Mouse (Mus musculus): ENCODE measurements around the gene Ap2m1. TPM values are rescaled to one million over a fixed set of nuclear protein-coding genes. Genes with fewer than 3 reads are reported as not detected.

Gene Ap2m1
- polyA plus RNA-seq, 2 experiments from 2014 or later, result 452 to 618 TPM

DNA sequence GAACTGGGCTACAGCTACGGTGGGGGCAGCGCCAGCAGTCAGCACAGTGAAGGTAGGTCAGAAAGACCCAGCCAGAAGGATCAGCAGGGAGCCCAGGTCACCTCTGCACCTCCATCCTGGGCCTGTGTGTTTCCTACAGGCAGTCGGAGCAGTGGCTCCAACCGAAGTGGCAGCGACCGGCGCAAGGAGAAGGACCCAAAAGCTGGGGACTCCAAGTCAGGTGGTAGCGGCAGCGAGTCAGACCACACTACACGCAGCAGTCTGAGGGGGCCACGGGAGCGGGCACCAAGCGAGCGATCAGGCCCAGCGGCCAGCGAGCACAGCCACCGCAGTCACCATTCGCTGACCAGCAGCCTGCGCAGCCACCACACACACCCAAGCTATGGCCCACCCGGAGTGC lies 4.3 kb upstream of the Ap2m1 start:
- no peak for ATAC-seq

GRCm38 (mm10) chr16:20534617-20535295 lies 522 bp upstream of the Ap2m1 start:
- no peak for ATAC-seq

DNA sequence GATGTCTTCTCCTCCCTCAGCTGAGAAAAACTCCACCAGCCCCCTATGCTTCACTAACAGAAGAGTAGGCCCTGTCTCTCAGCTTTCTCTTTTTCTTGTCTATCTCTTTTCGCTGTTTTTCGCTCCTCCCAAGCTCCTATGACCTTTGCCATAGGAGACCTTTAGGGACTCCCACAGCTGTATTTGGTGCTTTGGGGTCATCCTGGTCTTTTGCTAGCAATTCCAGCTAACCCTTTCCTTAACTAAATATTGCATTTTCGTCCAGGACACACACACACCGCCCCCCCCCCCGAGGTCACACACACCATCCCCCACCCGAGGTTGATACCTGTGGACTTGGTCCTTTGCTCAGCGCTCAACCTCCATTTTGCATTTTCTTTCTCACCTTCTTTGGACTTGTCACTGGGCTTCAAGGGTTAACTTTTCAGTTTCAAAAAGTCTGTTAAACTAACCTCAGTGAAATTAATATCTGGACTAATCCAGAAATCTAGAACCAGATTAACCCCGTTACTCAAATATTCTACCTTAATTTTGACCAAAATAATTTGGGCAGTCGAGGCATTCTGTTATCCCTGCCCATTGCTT lies 895 bp downstream of the Ap2m1 start:
- no peak for ATAC-seq

DNA sequence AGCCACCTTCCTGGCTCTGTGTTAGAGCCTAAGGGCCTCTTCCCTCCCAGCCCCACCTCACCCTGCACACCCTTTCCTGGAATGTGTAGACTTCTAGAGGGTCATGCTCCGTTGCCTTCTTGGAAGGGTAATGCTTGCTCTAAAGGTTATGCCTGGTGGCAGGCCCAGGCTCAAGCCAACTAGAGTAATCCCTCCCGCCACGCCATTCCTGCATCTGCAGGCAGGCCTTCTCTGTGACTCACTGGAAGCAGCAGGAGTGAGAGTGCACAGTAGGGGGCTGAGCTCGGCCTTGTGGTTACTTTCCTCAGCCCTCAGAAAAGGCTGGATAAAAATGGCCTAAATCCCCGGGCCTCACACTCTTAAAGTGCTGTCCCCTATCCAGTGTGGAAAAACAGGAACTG lies 1.8 kb downstream of the Ap2m1 start:
- ATAC-seq, result no peak

- ATAC-seq, result no peak
These were observed 2.5 kb downstream of the Ap2m1 start for GRCm38 (mm10) chr16:20537601-20538320.

DNA sequence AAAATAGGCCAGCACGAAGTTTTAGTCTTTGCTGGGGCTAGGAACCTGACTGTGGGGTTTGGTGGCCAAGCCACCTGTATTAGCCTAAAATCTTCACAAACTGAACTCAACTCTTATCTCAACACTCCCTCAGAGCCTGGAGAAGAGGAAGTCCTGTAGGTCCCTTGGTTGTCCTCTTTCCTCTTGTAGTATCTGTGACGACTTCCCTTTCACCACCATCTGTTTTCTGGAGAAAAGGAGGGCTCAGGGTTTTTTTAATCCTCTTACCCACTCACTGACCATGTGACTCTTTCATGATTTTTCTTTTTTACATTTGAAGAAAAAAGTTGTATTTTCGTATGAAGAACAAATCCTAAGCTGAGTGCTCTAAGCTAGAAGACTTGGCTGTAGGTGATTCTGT lies 4.4 kb downstream of the Ap2m1 start:
- ATAC-seq, result no peak

DNA sequence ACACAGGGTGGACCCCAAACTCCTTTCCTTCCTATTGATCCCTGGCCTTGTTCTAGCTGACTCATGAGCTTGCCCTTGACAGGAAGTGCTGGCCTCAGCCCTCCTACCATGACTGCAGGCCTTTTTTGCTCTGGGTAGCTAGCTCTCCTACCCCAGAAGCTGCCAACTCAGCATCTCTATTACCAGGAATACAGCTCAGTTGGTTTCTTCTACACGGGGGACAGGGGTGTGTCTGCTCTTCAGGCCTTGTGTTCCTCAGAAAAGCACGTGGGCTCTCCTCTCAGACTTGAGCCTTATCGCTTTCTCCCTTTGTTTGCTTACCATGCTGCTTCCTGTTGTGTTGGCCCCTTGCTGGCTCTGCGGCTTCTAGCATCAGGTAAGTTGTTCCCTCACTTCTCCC lies 5.2 kb downstream of the Ap2m1 start:
- ATAC-seq, result no peak

GRCm38 (mm10) chr16:20545696-20546095 lies 10.4 kb downstream of the Ap2m1 start:
- ATAC-seq, result no peak

- ATAC-seq, result no peak
These were observed 12.1 kb downstream of the Ap2m1 start for GRCm38 (mm10) chr16:20547423-20547822.

- peak; percentile 97 for ATAC-seq
These were observed 13.0 kb downstream of the Ap2m1 start, which contains the start of gene Abcf3 for GRCm38 (mm10) chr16:20548096-20548948. TSS of gene Abcf3 (plus strand) at chr16:20548577.

DNA sequence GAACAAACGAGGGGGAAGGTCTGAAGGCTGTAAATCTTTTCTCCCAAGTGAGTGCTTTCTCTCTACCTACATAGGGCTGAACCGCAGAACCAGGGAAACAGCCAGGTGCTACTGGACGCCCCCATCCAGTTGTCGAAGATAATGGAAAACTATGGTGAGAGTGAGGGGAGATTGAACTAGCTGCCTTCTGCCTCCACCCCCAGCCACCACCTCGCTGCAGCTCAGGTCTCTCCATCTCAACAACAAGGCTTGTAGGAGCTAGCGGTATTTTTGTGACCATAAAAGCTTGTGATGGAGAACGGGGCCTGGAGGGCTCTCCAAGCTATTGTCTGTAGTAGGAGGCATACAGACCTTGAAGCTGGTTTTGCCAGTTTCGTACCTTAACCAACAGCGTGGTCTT lies 13.9 kb downstream of the Ap2m1 start:
- no peak for ATAC-seq

DNA sequence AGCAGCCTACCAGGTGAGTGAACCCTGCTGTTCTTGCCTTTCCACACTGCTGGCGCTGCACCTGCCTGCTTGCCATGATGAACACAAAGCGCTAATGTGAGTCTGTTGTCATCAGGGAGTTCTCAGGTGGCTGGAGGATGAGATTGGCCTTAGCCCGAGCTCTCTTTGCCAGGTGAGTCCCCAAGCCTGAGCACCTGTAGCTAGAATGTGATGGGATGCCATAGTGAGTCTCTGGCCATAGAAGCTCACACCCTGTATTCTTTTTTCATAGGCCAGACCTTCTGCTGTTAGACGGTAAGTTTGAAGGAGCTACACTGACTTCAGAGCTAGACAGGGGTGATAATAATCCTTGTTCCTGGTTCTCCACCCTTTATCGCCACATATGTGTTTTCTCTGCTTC lies 16.4 kb downstream of the Ap2m1 start:
- no peak for ATAC-seq

- no peak for ATAC-seq
These were observed 17.3 kb downstream of the Ap2m1 start for GRCm38 (mm10) chr16:20552594-20552993.

GRCm38 (mm10) chr16:20555000-20555399 lies 19.7 kb downstream of the Ap2m1 start:
- ATAC-seq, result no peak

- ATAC-seq, result no peak
These were observed 22.1 kb downstream of the Ap2m1 start for GRCm38 (mm10) chr16:20557381-20557780.

- no peak for ATAC-seq
These were observed 29.8 kb downstream of the Ap2m1 start for GRCm38 (mm10) chr16:20565075-20565474.

GRCm38 (mm10) chr16:20589366-20589938 lies 54.2 kb downstream of the Ap2m1 start, which contains the start of gene Vwa5b2:
TSS of gene Vwa5b2 (plus strand) at chr16:20589471.
- no peak for ATAC-seq

DNA sequence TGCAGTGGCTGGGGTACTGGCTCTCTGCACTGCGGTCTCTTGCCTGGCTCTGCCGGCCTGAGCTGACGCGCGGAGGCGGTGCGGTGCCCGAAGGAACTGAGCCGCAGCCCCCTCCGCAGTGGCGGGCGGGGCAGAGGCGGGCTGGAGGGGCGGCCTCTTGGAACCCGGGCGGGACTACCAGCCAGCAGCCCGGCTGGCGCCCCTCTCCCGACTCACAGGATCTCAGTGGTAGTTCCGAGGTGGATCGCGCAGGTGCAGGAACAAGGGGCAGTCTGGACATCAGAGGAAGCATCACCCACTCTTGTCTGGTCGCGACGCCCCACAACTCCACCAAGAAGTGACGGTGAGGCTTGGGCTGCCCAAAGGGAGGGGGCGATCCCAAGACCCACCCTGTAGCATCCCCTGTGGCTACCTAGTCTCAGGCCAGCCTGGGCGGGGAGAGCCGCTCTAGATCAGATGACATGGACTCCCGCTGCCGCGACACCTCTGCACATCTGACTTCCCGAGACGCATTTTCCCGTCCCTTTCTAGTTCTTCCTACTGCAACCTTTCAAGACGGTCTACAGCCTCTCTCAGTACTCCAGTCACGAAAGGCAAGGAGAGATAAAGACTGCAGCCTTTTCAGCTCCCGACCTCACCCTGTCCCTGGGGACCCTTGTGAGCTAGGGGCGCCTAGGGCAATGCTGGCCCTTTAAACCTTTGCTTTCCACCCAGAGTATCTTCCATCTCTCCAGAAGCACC lies 54.8 kb downstream of the Ap2m1 start:
- no peak for ATAC-seq

GRCm38 (mm10) chr16:20590680-20591038 lies 55.4 kb downstream of the Ap2m1 start:
- ATAC-seq, result no peak

- no peak for ATAC-seq
These were observed 55.9 kb downstream of the Ap2m1 start for GRCm38 (mm10) chr16:20591076-20591705.

Data from CD4-positive, CD25-positive, alpha-beta regulatory T cell, adult 4 months (primary cell).